Mouse (Mus musculus) liver, embryonic 13.5 days (tissue): ENCODE data around the gene Gjd3. TPM values are rescaled to one million over a fixed set of nuclear protein-coding genes. Genes with fewer than 3 reads are reported as not detected.
A peak's percentile ranks its signal among the peaks of the same experiment; 100 is the strongest.

Experiments used
- ATAC-seq: fragments of 200-750 bp; cut with Nextera tagmentation; 2 replicates; pipeline ENCODE4 v1.8.0; 2017; ENCODE audit warnings: low read depth, mild to moderate bottlenecking, moderate number of reproducible peaks, moderate library complexity
- DNase-seq: peaks from one replicate; pipeline ENCODE4 v3.0.0; 2022
- H3K27ac ChIP-seq: fragments of 300-500 bp; sonication (generic); 2 replicates; pipeline ENCODE4 v1.5.1; 2015; ENCODE audit warnings: moderate library complexity, mild to moderate bottlenecking, inconsistent platforms
- H3K27me3 ChIP-seq: fragments of 300-500 bp; sonication (generic); 2 replicates; pipeline ENCODE4 v1.6.1; 2015; ENCODE audit warnings: mild to moderate bottlenecking, inconsistent platforms
- H3K36me3 ChIP-seq: fragments of 300-500 bp; sonication (generic); 2 replicates; pipeline ENCODE4 v1.6.1; 2015; ENCODE audit warnings: mild to moderate bottlenecking, inconsistent platforms
- H3K4me1 ChIP-seq: fragments of 300-500 bp; sonication (generic); replicated peaks from 2 replicates; pipeline ENCODE4 v1.6.1; 2015; ENCODE audit warnings: inconsistent platforms
- H3K4me2 ChIP-seq: fragments of 300-500 bp; sonication (generic); 2 replicates; pipeline ENCODE4 v1.6.1; 2015; ENCODE audit warnings: inconsistent platforms, mild to moderate bottlenecking, moderate library complexity
- H3K4me3 ChIP-seq: fragments of 300-500 bp; sonication (generic); replicated peaks from 2 replicates; pipeline ENCODE4 v1.5.1; 2015; ENCODE audit warnings: mild to moderate bottlenecking, inconsistent platforms
- H3K9ac ChIP-seq: fragments of 300-500 bp; sonication (generic); 2 replicates; pipeline ENCODE4 v1.6.1; 2015; ENCODE audit warnings: mild to moderate bottlenecking, inconsistent platforms
- H3K9me3 ChIP-seq: fragments of 300-500 bp; sonication (generic); replicated peaks from 2 replicates; pipeline ENCODE4 v1.6.1; 2016; ENCODE audit warnings: inconsistent platforms
- WGBS: fragments of 180-500 bp; shearing (Covaris S2); methylation state at CpG from one replicate; pipeline ENCODE4 v1.1.7; 2015; ENCODE audit not compliant: insufficient replicate concordance; 5-methylcytosine and 5-hydroxymethylcytosine counted together
- polyA plus RNA-seq: library from polyadenylated mRNA; unstranded; fragments of >200 nt; fragmentation: Nextera tagmentation; extraction: Ambion mirVana; gene quantifications from 2 replicates; pipeline ENCODE4 v1.2.1, GENCODE M21; 2015

The Gjd3 gene
- polyA plus RNA-seq, 1 experiment from 2014 or later: not detected

DNA sequence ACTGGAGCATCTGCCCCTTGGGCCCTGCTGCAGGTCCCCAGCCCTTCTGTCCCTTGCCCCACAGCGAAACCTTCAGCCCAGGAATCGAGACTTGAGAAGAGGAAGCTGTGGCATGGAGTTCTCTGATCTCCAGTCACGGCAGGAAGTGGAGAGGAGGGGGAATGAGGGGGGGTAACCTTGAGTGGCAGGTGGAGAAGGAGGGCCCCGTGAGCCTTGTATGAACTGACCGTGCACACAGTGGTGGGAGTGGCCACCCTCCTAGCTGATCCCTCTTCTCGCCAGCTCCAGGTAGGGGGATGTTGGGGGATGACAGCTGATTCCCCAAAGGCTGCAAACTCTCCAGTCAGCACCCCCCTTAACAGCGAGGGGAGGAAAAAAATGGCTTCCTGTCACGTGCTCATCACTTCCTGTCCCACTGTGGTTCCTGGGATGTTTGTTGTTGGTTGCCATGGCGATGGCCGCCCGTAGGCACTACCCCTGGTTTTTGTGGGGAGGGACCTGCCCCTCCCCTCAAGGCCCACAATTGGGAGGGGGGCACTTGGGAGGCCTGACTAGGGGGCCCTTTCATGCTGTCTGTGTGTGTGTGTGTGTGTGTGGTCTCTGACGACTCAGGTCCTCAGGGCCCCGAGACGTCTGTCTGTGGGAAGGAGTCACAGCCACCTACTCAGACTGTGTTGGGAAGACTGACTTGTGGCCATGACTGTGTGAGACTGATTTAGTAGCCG, 40.8 kb downstream of the Gjd3 start:
- Histone ChIP-seq H3K4me2 (peak overlapping the region; percentile 89), H3K27me3 (peaks cover 42% of the 10 kb centered on the region), H3K27ac (peak overlapping the region; percentile 81), H3K9me3 (no peaks in the 10 kb centered on the region), H3K36me3 (no peaks in the 10 kb centered on the region), H3K4me1 (peaks cover 96% of the 10 kb centered on the region), H3K9ac (peak overlapping the region; percentile 63), H3K4me3 (peak overlapping the region; percentile 58)
- peak; percentile 68 for DNase-seq
- WGBS: 4% methylated on average over 15 of the region's 15 CpGs
- peak; percentile 16; the same call in 1 of the 2 replicates for ATAC-seq

DNA sequence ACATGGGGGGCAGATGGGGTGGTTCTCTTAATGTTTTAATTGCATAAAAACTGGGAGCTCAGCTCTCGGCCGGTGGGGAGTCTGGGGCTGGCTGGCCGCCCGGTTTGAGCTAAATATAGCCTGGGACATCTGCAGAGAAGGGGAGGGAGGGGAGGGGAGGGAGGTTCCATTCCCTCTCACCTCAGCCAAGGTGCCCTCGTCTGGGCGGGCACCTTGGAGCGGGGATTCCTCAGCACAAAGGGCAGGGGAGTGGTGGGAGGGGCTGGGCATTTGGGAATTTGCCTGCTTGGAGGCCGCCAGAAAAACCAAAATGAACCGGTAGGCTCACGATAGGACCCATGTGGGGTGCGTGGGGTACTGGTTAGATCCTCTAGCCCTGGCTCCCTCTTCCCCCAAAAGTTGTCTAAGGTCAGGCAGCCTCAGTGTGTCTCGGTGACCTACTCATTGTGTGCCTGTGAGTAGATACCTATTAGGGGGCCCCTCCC, 41.4 kb downstream of the Gjd3 start:
- Histone ChIP-seq H3K9me3 (no peaks in the 10 kb centered on the region), H3K4me1 (peaks cover 99% of the 10 kb centered on the region), H3K4me2 (peak overlapping the region; percentile 89), H3K9ac (peak overlapping the region; percentile 63), H3K27ac (peak overlapping the region; percentile 81), H3K4me3 (peak overlapping the region; percentile 58), H3K27me3 (peaks cover 48% of the 10 kb centered on the region), H3K36me3 (no peaks in the 10 kb centered on the region)
- 7% methylated on average over 12 of the region's 12 CpGs for WGBS
- ATAC-seq: no peak
- no peak for DNase-seq

DNA sequence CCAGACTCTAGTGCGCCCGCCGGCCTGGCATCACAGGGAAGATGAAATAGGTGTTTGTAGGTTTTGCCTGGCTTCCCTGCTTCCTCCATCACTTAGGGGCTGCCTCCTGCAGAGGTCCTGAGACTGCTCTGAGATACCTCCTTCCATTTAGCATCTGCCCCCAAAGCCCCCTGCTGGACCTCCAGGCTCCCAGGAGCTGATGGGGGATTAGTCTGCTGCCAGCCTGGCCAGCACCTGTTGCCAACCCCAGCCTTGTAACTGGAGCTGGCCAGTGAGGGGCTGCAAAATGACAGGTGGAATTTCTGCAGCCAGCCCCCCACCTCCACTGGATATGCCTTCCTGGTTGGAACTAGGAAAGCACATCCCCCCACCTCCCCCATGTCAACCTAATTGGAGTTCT, 42.0 kb downstream of the Gjd3 start:
- DNase-seq: no peak
- Histone ChIP-seq H3K27ac (no peak overlapping the region), H3K36me3 (no peaks in the 10 kb centered on the region), H3K4me3 (peak overlapping the region; percentile 58), H3K4me1 (peaks cover 99% of the 10 kb centered on the region), H3K9ac (peak overlapping the region; percentile 63), H3K27me3 (peaks cover 54% of the 10 kb centered on the region), H3K9me3 (no peaks in the 10 kb centered on the region), H3K4me2 (peak overlapping the region; percentile 89)
- 45% methylated on average over 3 of the region's 3 CpGs for WGBS
- no peak for ATAC-seq

DNA sequence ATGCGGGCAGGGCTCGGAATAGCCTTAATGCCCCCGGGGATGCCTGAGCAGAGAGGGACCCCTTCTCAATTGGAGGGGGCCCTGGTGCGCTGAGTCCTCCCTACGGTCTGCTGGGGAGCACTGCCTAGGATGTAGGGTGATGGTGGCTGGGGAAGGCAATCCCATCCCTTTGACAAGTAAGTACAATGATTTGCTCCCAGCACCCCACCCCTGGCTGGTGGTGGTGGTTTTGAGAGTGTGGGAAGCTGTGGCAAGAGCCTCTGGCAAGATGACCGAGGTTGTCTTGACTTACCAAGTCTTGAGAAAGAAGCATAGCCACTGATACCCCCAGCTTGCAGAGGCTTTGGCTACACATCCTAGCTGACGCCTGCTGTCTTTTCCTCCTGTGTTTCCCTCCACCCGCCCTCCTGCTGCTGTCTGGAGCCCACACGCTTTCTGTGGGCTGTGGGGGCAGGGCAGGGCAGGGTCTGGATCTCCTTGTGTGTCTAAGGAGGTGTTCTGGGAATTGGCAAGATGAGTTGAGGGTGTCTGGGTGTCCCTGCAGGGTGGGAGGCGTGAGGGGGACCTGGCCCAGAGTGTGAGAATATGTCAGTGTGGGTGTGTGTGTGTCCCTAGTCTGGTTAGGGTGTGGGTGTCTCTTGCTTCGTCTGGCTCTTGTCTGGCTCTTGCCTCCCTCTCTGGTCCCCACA, 42.7 kb downstream of the Gjd3 start:
- Histone ChIP-seq H3K4me2 (peak overlapping the region; percentile 89), H3K9me3 (no peaks in the 10 kb centered on the region), H3K36me3 (no peaks in the 10 kb centered on the region), H3K9ac (0 out of 2 replicates have a peak overlapping the region, but pooled peaks have one; percentile 63), H3K27ac (no peak overlapping the region), H3K27me3 (peaks cover 61% of the 10 kb centered on the region), H3K4me1 (peaks cover 97% of the 10 kb centered on the region), H3K4me3 (peak overlapping the region; percentile 14; the same call in 1 of the 2 replicates)
- ATAC-seq: no peak
- no peak for DNase-seq
- WGBS: 41% methylated on average over 11 of the region's 11 CpGs

DNA sequence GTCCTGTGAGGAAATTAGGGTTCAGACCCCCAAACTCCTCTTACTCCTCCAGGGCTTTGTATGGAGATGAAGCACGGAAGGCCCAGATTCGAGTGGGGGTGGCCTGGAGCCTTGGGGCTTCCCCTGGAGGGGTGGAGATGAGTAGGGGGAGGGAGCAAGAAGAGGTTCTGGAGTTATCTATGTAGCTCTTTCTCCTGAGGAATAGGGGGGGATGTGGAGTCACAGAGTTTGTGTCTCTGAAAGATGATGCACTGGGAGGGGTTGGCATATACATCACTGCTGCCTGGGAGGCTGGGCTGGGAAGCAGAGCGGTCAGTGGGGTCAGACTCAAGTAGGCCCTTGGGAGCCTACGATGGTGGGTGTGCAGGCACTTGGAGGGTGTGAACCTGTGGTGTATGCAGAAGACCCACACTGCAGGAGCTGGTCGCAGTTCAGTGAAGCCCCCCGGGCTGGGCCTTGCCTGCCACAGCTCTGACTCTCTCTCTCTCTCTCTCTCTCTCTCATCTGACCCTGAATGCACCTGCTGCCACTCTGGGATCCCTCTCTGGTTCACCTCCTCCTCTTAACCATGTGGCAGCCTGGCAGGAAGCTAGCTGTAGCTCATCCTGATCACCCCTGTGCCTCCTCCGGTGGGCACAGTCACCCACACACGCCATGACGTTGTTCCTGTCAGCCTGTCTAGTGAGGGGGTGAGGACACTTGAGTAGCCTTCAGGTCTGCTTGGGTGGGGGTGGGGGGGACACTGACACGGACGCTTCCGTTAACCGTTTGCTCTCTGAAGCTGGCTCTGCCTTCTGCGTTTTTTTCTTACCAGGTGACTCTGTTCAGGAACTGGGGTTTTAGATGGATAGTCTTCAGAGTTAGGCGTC, 43.5 kb downstream of the Gjd3 start:
- no peak overlapping the region for H3K27ac ChIP-seq
- peaks cover 90% of the 10 kb centered on the region for H3K4me1 ChIP-seq
- DNase-seq: no peak
- H3K36me3 ChIP-seq: no peaks in the 10 kb centered on the region
- peaks cover 69% of the 10 kb centered on the region for H3K27me3 ChIP-seq
- WGBS: 42% methylated on average over 15 of the region's 15 CpGs
- no peak for ATAC-seq
- H3K9ac ChIP-seq: no peak overlapping the region
- peak overlapping the region; percentile 66; the same call in 1 of the 2 replicates for H3K4me3 ChIP-seq
- H3K9me3 ChIP-seq: no peaks in the 10 kb centered on the region
- H3K4me2 ChIP-seq: peak overlapping the region; percentile 89

DNA sequence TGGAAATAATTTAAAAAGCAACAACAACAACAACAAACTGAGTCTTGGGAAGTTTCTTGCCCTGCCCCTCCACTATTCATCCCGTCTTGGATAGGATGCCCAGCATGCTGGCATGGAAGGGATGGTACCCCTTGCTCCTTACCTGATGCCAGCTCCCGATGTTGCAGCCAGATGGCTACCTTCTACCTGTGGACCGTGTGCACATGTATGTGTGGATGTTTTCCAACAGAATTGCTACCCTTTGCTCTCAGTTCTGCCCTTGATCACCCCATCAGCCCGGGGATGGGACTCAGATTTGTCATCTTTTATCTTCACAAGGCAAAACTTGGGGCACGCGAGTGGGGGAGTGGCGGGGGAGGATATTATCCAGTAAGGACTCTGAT, 44.1 kb downstream of the Gjd3 start:
- Histone ChIP-seq H3K4me3 (peak overlapping the region; percentile 66), H3K36me3 (no peaks in the 10 kb centered on the region), H3K4me2 (peak overlapping the region; percentile 89), H3K9me3 (no peaks in the 10 kb centered on the region), H3K4me1 (peaks cover 84% of the 10 kb centered on the region), H3K9ac (peak overlapping the region; percentile 73; the same call in 1 of the 2 replicates), H3K27me3 (peaks cover 75% of the 10 kb centered on the region), H3K27ac (no peak overlapping the region)
- 39% methylated on average over 7 of the region's 7 CpGs for WGBS
- ATAC-seq: no peak
- no peak for DNase-seq

DNA sequence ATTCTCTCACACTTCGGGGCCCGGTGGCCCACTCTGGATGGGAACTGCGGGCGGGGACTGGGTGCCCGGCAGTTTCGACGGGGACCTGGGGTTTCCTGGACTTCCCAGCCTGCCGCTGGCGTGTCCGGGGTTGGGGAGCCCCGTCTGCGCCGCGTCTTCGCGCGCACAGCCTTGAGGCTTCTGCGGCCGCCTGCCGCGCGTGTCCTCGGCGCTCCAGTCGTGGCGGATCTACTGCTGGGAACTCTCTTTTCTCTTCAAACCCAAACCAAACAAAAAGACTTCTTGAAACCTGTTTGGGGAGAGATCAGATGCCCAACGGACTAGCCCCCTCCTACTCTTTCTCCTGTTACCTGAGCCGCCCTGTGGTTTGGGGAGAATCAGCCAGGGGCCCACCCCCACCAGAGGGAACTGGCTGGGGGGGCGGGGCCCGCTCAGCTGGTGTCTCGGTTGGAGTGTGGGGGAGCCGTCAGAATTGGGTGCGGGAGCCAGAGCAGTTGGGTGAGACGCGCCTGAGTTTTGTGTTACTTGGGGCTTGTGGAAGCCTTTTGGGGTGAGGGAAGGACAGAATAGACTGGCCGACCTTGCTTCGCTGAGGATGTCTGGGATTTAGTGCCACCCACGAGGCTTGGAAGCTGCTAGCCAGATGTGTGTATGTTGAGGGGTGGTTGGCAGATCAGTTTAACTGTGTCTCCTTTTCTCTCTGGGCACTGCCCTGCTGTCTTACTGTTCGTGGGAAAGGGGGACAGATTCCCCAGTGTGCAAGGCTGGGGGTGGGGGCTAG, 44.7 kb downstream of the Gjd3 start:
- 1% methylated on average over 39 of the region's 39 CpGs for WGBS
- Histone ChIP-seq H3K4me3 (peak overlapping the region; percentile 66), H3K4me2 (peak overlapping the region; percentile 89), H3K4me1 (peaks cover 79% of the 10 kb centered on the region), H3K27me3 (peaks cover 81% of the 10 kb centered on the region), H3K27ac (peak overlapping the region; percentile 29; the same call in 1 of the 2 replicates), H3K36me3 (no peaks in the 10 kb centered on the region), H3K9me3 (no peaks in the 10 kb centered on the region), H3K9ac (peak overlapping the region; percentile 73)
- DNase-seq (no peak), ATAC-seq (peak; percentile 5)

DNA sequence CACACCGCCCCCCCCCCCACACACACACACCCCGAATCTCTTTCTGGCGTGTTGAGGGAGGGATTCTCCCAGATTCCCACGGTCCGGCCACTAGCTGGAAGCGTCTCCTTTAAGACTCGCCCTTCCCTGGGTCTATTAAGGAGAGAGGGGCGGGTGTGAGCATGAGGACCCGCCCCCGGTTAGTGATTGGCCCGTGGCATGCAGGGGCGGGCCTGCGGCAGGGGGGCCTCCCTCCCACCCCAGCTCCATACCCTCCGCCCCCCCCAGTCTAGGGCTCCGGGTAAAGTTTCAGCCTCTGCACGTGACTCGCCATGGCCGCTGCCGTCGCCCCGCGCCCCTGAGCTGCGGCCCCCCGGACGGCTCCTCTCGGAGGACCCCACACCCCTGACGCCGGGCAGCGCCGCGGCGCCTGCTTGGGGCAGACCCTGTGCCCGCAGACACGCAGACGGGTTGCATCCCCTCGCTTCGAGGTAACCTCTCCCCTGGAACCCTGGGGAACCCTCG, 45.4 kb downstream of the Gjd3 start:
- Histone ChIP-seq H3K36me3 (no peaks in the 10 kb centered on the region), H3K4me3 (peak overlapping the region; percentile 66), H3K27me3 (peaks cover 87% of the 10 kb centered on the region), H3K27ac (peak overlapping the region; percentile 29; the same call in 1 of the 2 replicates), H3K9me3 (no peaks in the 10 kb centered on the region), H3K4me2 (peak overlapping the region; percentile 89), H3K9ac (peak overlapping the region; percentile 73), H3K4me1 (peaks cover 79% of the 10 kb centered on the region)
- ATAC-seq (peak; percentile 87), DNase-seq (peak; percentile 71)
- under 1% methylated on average over 37 of the region's 38 CpGs for WGBS

DNA sequence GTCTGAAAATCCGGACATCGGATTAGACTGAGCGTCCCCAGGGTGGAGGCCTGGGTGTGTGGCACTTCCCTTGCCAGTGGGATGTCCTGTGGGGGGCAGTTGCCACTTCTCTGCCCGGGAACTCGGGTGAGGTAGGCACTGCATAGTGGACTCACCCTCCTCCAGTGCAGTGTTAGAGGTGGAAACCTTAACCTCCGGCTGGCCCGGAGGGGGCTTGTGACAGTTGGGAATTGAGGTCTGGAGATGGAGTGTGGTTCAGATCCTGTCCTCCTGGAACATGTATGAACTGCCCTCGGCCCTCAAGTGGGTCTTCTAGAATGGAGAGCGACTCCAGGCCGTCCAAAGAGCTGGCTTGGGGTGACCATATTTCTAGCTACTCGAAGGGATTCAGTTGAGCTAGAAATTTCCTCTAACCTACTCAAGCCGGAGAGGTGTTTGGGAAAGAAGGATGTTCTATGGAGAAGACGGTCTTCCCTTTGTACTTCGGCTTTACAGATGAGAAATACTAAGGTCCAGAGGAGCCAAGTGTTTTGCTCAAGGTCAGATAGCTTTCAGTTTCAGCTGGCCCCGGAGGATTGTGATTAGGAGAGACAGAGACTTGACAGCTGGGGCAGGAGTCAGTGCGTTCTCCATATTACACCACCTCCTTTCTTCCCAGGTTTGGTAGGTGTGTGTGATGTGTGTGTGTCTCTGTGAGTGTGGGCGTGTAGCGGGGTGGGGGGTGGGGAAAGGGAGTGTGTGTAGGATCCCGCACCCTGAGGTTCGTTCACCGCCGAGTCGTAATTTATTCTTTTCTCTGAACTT, 46.0 kb downstream of the Gjd3 start:
- Histone ChIP-seq H3K36me3 (no peaks in the 10 kb centered on the region), H3K27me3 (peaks cover 92% of the 10 kb centered on the region), H3K9ac (peak overlapping the region; percentile 73), H3K4me1 (peaks cover 77% of the 10 kb centered on the region), H3K9me3 (no peaks in the 10 kb centered on the region), H3K4me3 (peak overlapping the region; percentile 66), H3K4me2 (peak overlapping the region; percentile 89), H3K27ac (peak overlapping the region; percentile 3; the same call in 1 of the 2 replicates)
- WGBS: 5% methylated on average over 16 of the region's 23 CpGs
- peak; percentile 37 for ATAC-seq
- no peak for DNase-seq
